Mouse (Mus musculus) granulocyte monocyte progenitor cell, adult 5-6 weeks (primary cell): ENCODE measurements around the gene Clec2h. TPM values are rescaled to one million over a fixed set of nuclear protein-coding genes. Genes with fewer than 3 reads are reported as not detected.
"Not testable (repeated sequence)": the region's sequence is repeated elsewhere in the genome, so short reads cannot be mapped to it uniquely, and the experiment has no call there.

ENCODE experiments used
- ATAC-seq: replicated peaks from 2 replicates; pipeline ENCODE4 v1.8.0; 2016; ENCODE audit warnings: mild to moderate bottlenecking, moderate TSS enrichment, inconsistent platforms; ENCODE audit not compliant: poor library complexity, severe bottlenecking
- total RNA-seq, 2 experiments: library from RNA; stranded (forward) in 1 of 2; stranded (reverse) in 1 of 2; fragments of 200-712, 200-1000 nt in 1 of 2; fragments of >200 nt in 1 of 2; fragmentation: Nextera tagmentation in 1 of 2; gene quantifications; 2 replicates each; pipeline ENCODE4 v1.2.3; 2014 to 2017

Clec2h gene
- total RNA-seq (2014; fragmentation: Nextera tagmentation) (not detected in 2 replicates), total RNA-seq (2017) (not detected in 2 replicates)

- no peak for ATAC-seq
These were observed at the start of gene Clec2h for GRCm38 (mm10) chr6:128662206-128662605. TSS of gene Clec2h (plus strand) at chr6:128662385.

DNA sequence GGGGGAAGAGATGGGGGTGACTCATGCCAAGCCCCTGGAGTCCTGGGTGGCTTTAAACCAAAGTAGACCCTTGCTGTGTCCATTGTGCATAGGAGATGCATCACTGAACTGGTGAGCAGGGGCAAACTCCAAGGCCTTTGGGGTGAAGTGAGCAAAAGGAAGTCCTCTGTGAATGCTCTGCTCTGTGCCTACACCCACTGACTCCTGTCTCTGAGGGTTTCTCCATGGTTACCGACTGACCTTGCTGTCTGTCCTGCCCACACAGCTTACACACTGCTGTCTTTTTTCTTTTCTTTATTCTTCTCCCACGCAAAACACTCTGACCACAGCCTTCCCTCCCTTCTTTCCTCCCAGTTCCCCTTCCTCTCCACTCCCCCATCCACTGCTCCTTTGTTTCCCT lies 39.5 kb upstream of the Clec2h start:
- no peak for ATAC-seq

DNA sequence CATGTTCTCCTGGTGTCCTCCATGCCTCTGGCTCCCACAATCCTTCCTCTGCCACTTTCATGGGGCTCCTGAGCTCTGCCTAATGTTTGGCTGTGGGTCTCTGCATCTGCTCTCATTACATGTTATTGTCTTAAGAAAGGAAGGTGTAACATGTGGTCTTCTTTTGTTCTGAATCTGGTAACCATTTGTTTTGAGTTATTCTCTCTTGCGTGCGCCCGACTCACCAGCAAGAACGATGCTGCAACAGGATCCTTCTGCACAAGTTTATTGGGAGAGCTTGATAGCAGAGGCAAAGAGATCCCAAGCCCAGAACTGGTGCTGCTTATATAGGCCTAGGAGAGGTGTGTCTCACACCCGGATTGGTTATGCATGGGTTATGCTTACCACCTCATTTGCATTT lies 38.8 kb upstream of the Clec2h start, which contains the start of gene Klrb1a:
Gene Klrb1a (minus strand): TSS at position 101 of the 400 bp plus-strand sequence.
- not testable (repeated sequence) for ATAC-seq

DNA sequence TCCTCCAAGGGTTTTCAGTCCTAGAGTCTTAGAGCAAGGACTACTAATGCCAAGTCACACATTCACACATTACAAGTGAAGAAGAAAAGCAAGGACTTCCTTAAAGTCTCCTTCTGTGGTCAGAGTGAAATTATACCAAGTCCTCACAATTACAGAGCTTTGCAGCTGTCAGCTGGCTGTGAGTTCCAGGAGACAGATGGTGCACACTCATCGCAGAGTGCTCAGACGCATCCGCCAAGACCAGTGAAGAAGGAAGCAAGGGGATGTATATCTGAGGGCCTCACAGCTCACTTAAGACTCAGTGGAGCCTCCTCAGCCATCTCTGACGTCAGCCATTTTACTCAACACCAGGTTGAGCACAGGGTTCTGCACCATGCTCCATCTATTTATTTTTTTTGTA lies 37.8 kb upstream of the Clec2h start:
- peak; percentile 55 for ATAC-seq

DNA sequence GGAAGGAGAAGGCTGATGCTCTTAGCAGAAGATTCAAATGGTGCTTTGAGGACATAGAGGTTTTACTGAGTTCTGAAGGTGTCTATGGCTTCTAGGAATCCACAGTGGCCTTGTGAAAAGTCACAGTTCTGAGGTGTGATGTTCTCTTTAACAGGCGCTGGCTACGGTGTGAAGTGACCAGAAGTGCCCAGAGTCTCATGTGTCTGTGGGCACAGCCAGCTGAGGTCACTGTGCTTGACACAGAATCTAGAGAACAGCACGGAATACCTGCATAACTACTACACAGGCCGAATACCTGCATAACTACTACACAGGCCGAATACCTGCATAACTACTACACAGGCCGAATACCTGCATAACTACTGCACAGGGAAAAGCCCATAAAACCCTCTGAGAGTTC lies 36.9 kb upstream of the Clec2h start:
- ATAC-seq: not testable (repeated sequence)

GRCm38 (mm10) chr6:128629771-128630739 lies 32.1 kb upstream of the Clec2h start:
- ATAC-seq: peak; percentile 87

- ATAC-seq: not testable (repeated sequence)
These were observed 31.0 kb upstream of the Clec2h start for GRCm38 (mm10) chr6:128630912-128631905.

DNA sequence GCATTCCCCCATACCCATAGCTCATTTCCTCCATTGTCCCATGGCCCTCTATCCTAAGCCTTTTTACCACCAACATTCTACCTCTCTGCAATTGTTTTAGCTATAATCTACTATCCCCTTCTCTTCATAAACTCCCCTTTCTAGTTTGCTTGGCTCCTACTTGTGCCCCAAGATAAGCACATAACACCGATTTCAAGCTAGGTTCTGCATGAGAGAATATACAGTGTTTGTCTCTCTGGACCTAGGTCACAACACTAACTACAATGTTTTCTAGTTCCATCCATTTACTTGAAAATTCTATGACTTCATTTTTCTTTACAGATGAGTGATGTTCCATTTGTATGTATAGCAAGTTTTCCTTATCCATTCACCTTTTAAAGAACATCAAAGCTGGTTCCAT lies 21.5 kb upstream of the Clec2h start:
- no peak for ATAC-seq

GRCm38 (mm10) chr6:128641116-128641716 lies 21.0 kb upstream of the Clec2h start:
- no peak for ATAC-seq

DNA sequence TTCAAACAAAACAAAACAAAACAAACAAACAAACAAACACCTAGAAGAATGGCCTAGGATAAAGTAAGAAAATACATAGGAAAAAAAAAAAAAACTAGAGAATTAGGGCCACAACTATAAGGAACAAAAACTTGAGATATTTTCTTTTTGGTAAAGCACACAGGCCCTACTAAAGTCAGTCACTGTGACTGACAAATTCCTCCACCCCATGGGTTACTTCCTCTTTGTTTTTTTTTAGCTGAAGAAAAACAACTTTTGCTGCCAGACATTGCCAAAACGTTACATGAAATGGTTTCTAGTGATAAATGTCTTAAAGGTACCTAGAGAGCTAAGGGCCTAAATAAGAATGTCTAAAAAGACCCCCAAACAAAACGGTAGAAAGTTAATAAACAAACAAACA lies 18.2 kb upstream of the Clec2h start:
- ATAC-seq: 0 out of 2 replicates have a peak, but pooled peaks have one; percentile 36

DNA sequence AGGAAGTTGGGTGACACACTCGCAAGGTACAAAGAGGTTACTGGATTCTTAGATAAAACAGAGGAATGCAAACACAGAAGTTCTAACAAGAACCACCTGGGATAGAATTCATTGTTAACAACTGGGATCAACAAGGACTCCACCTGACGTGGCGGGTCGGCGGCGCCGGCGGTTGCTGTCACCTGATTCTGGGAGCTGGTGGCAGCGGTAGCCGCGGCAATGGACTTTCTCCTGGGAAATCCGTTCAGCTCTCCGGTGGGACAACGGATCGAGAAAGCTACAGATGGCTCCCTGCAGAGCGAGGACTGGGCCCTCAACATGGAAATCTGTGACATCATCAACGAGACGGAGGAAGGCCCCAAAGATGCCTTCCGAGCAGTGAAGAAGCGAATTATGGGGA lies 17.5 kb upstream of the Clec2h start:
- peak; percentile 82 for ATAC-seq

- not testable (repeated sequence) for ATAC-seq
These were observed 16.5 kb upstream of the Clec2h start for GRCm38 (mm10) chr6:128645708-128646107.

- ATAC-seq: no peak
These were observed 12.5 kb upstream of the Clec2h start for GRCm38 (mm10) chr6:128649681-128650080.

DNA sequence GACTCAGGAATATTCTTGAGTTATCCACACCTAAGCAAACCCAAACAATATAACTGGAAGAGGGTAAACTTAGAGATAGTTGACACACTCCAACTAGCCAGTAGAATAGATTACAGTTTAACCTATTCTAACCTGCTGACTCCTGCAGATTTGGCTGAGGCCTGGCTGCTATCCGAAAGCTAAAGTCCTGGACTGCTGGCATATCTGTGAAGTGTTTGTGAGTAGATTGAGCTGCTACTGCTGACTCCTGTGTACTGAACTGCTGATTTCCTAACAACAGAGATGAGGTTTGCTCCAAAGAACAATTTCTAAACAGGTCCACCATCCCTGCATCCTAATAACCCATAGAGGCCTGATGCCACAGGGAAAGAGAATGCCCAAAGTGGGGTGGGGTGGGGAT lies 12.0 kb upstream of the Clec2h start:
- no peak for ATAC-seq

GRCm38 (mm10) chr6:128650827-128651226 lies 11.4 kb upstream of the Clec2h start:
- ATAC-seq: not testable (repeated sequence)

GRCm38 (mm10) chr6:128652938-128653337 lies 9.2 kb upstream of the Clec2h start:
- ATAC-seq: peak; percentile 65

GRCm38 (mm10) chr6:128661249-128661648 lies 936 bp upstream of the Clec2h start:
- no peak for ATAC-seq

GRCm38 (mm10) chr6:128669936-128670335 lies 7.8 kb downstream of the Clec2h start:
- ATAC-seq: no peak

GRCm38 (mm10) chr6:128679574-128679973 lies 17.4 kb downstream of the Clec2h start:
- ATAC-seq: no peak

GRCm38 (mm10) chr6:128701691-128702090 lies 39.5 kb downstream of the Clec2h start:
- no peak for ATAC-seq
